Mouse (Mus musculus): ENCODE measurements around the gene Zscan20. TPM values are rescaled to one million over a fixed set of nuclear protein-coding genes. Genes with fewer than 3 reads are reported as not detected.

Zscan20 gene
- polyA plus RNA-seq (2012; ENCODE audit: insufficient read depth, low replicate concordance), result 0.41 TPM in 1 of 2 replicates, not detected in the other

GRCm38 (mm10) chr4:128609925-128610402 is at the start of gene Zscan20:
Zscan20 (minus strand) TSS chr4:128610098.
- no peaks in the 10 kb centered on the region for H3K9me3 ChIP-seq
- H3K4me3 ChIP-seq (replicated peaks), result peak within 1 kb of the TSS; percentile 94
- H3K36me3 ChIP-seq (replicated peaks; ENCODE audit: low read length), result peaks cover 2% of the 10 kb centered on the region
- H3K27me3 ChIP-seq (replicated peaks), result peaks cover 2% of the 10 kb centered on the region
- peaks cover 59% of the 10 kb centered on the region for H3K4me1 ChIP-seq
- TF ChIP-seq FLI1 (IDR thresholded peaks at IDR 0.05; ENCODE audit: low read length) (no peak; the same call in 1 of the 2 replicates), GATA1 (IDR thresholded peaks at IDR 0.05; ENCODE audit: borderline replicate concordance, low read length) (no peak)

GRCm38 (mm10) chr4:128655446-128655845 is 45.5 kb upstream of the Zscan20 start:
- H3K36me3 ChIP-seq (replicated peaks; ENCODE audit: low read length), result peaks cover 34% of the 10 kb centered on the region
- TF ChIP-seq GATA1 (IDR thresholded peaks at IDR 0.05; ENCODE audit: borderline replicate concordance, low read length) (no peak), FLI1 (IDR thresholded peaks at IDR 0.05; ENCODE audit: low read length) (no peak)
- peak overlapping the region; percentile 96 for H3K4me3 ChIP-seq (replicated peaks)
- no peaks in the 10 kb centered on the region for H3K27me3 ChIP-seq (replicated peaks)
- H3K4me1 ChIP-seq, result peaks cover 96% of the 10 kb centered on the region
- H3K9me3 ChIP-seq, result no peaks in the 10 kb centered on the region

GRCm38 (mm10) chr4:128654505-128655381 is 44.8 kb upstream of the Zscan20 start, which contains the start of gene Phc2:
Phc2 (plus strand) TSS chr4:128654702.
- Histone ChIP-seq H3K9me3 (no peaks in the 10 kb centered on the region), H3K27me3 (replicated peaks) (no peaks in the 10 kb centered on the region), H3K36me3 (replicated peaks; ENCODE audit: low read length) (peaks cover 32% of the 10 kb centered on the region), H3K4me3 (replicated peaks) (peak within 1 kb of the TSS; percentile 96), H3K4me1 (peaks cover 96% of the 10 kb centered on the region)
- no peak for TF ChIP-seq GATA1 (IDR thresholded peaks at IDR 0.05; ENCODE audit: borderline replicate concordance, low read length)
- TF ChIP-seq FLI1 (IDR thresholded peaks at IDR 0.05; ENCODE audit: low read length), result no peak

- peaks cover 13% of the 10 kb centered on the region for H3K36me3 ChIP-seq (replicated peaks; ENCODE audit: low read length)
- H3K4me3 ChIP-seq (replicated peaks), result peak overlapping the region; percentile 72
- TF ChIP-seq GATA1 (IDR thresholded peaks at IDR 0.05; ENCODE audit: borderline replicate concordance, low read length) (no peak; the same call in 2 of the 3 replicates), FLI1 (IDR thresholded peaks at IDR 0.05; ENCODE audit: low read length) (peak; percentile 69)
- H3K27me3 ChIP-seq (replicated peaks), result no peaks in the 10 kb centered on the region
- peaks cover 96% of the 10 kb centered on the region for H3K4me1 ChIP-seq
- no peaks in the 10 kb centered on the region for H3K9me3 ChIP-seq
Observed at GRCm38 (mm10) chr4:128652584-128653298, 42.8 kb upstream of the Zscan20 start.

GRCm38 (mm10) chr4:128651530-128651929 is 41.6 kb upstream of the Zscan20 start:
- Histone ChIP-seq H3K9me3 (no peaks in the 10 kb centered on the region), H3K27me3 (replicated peaks) (no peaks in the 10 kb centered on the region), H3K36me3 (replicated peaks; ENCODE audit: low read length) (peaks cover 1% of the 10 kb centered on the region), H3K4me1 (peaks cover 96% of the 10 kb centered on the region), H3K4me3 (replicated peaks) (no peak overlapping the region)
- TF ChIP-seq GATA1 (IDR thresholded peaks at IDR 0.05; ENCODE audit: borderline replicate concordance, low read length) (no peak), FLI1 (IDR thresholded peaks at IDR 0.05; ENCODE audit: low read length) (no peak)

GRCm38 (mm10) chr4:128648567-128649255 is 38.8 kb upstream of the Zscan20 start:
- Histone ChIP-seq H3K4me3 (replicated peaks) (peak overlapping the region; percentile 62), H3K36me3 (replicated peaks; ENCODE audit: low read length) (no peaks in the 10 kb centered on the region), H3K27me3 (replicated peaks) (peaks cover 15% of the 10 kb centered on the region), H3K4me1 (peaks cover 85% of the 10 kb centered on the region), H3K9me3 (no peaks in the 10 kb centered on the region)
- no peak for TF ChIP-seq GATA1 (IDR thresholded peaks at IDR 0.05; ENCODE audit: borderline replicate concordance, low read length)
- TF ChIP-seq FLI1 (IDR thresholded peaks at IDR 0.05; ENCODE audit: low read length), result no peak

GRCm38 (mm10) chr4:128646762-128647161 is 36.9 kb upstream of the Zscan20 start:
- peaks cover 81% of the 10 kb centered on the region for H3K4me1 ChIP-seq
- peaks cover 27% of the 10 kb centered on the region for H3K27me3 ChIP-seq (replicated peaks)
- no peaks in the 10 kb centered on the region for H3K9me3 ChIP-seq
- no peak for TF ChIP-seq FLI1 (IDR thresholded peaks at IDR 0.05; ENCODE audit: low read length)
- TF ChIP-seq GATA1 (IDR thresholded peaks at IDR 0.05; ENCODE audit: borderline replicate concordance, low read length), result no peak
- no peak overlapping the region for H3K4me3 ChIP-seq (replicated peaks)
- no peaks in the 10 kb centered on the region for H3K36me3 ChIP-seq (replicated peaks; ENCODE audit: low read length)

- Histone ChIP-seq H3K4me1 (peaks cover 78% of the 10 kb centered on the region), H3K9me3 (no peaks in the 10 kb centered on the region), H3K36me3 (replicated peaks; ENCODE audit: low read length) (no peaks in the 10 kb centered on the region), H3K4me3 (replicated peaks) (no peak overlapping the region), H3K27me3 (replicated peaks) (peaks cover 35% of the 10 kb centered on the region)
- TF ChIP-seq FLI1 (IDR thresholded peaks at IDR 0.05; ENCODE audit: low read length) (no peak), GATA1 (IDR thresholded peaks at IDR 0.05; ENCODE audit: borderline replicate concordance, low read length) (no peak)
Observed at GRCm38 (mm10) chr4:128645896-128646295, 36.0 kb upstream of the Zscan20 start.

Measured in megakaryocyte, embryonic 14.5 days (primary cell).